Mouse (Mus musculus) embryonic facial prominence, embryonic 12.5 days (tissue): ENCODE measurements around the gene BC051665. TPM values are rescaled to one million over a fixed set of nuclear protein-coding genes. Genes with fewer than 3 reads are reported as not detected.

Experiments
- ATAC-seq: fragments of 200-750 bp; cut with Nextera tagmentation; 2 replicates; pipeline ENCODE4 v1.8.0; 2017; ENCODE audit not compliant: insufficient number of reproducible peaks, insufficient read depth, low FRiP score, low TSS enrichment
- H3K27ac ChIP-seq: fragments of 300-500 bp; sonication (generic); 2 replicates; pipeline ENCODE4 v1.5.1; 2016; ENCODE audit warnings: mild to moderate bottlenecking
- H3K27me3 ChIP-seq: fragments of 300-500 bp; sonication (generic); 2 replicates; pipeline ENCODE4 v1.6.1; 2016; ENCODE audit warnings: mild to moderate bottlenecking, moderate library complexity
- H3K36me3 ChIP-seq: fragments of 300-500 bp; sonication (generic); 2 replicates; pipeline ENCODE4 v1.6.1; 2016; ENCODE audit warnings: mild to moderate bottlenecking
- H3K4me1 ChIP-seq: fragments of 300-500 bp; sonication (generic); 2 replicates; pipeline ENCODE4 v1.6.1; 2016
- H3K4me2 ChIP-seq: fragments of 300-500 bp; sonication (generic); replicated peaks from 2 replicates; pipeline ENCODE4 v1.6.1; 2016; ENCODE audit warnings: mild to moderate bottlenecking, moderate library complexity
- H3K4me3 ChIP-seq: fragments of 300-500 bp; sonication (generic); 2 replicates; pipeline ENCODE4 v1.5.1; 2016; ENCODE audit warnings: mild to moderate bottlenecking
- H3K9ac ChIP-seq: fragments of 300-500 bp; sonication (generic); 2 replicates; pipeline ENCODE4 v1.6.1; 2016; ENCODE audit warnings: mild to moderate bottlenecking, moderate library complexity
- H3K9me3 ChIP-seq: fragments of 300-500 bp; sonication (generic); 2 replicates; pipeline ENCODE4 v1.6.1; 2016; ENCODE audit warnings: mild to moderate bottlenecking, moderate library complexity
- WGBS: fragments of 180-500 bp; shearing (Covaris S2); methylation state at CpG from one replicate; pipeline ENCODE4 v1.1.7; 2016; 5-methylcytosine and 5-hydroxymethylcytosine counted together
- polyA plus RNA-seq: library from polyadenylated mRNA; unstranded; fragments of >200 nt; fragmentation: Nextera tagmentation; extraction: Ambion mirVana; gene quantifications from 2 replicates; pipeline ENCODE4 v1.2.1, GENCODE M21; 2016

Gene BC051665
- polyA plus RNA-seq: not detected in 2 replicates

DNA sequence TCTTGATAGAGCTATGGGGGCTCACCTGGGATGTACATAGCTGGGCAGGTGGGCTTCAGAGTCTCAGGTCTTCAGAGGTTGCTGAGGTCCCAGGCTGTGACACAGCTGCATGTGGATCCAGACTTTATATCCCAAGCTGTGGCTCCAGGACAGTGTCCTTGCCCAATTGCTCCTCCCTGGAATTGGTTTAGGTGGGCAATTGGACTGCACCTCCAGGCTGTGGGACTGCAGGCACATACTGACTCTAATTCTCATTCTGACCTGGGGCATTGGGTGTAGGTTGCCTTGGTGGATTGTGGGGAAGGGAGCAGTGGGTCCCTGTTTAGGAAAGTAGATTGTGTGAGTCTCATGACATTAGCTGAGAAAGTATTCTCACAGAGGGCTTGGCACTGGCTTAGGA is at the start of gene BC051665:
Gene BC051665 (minus strand): TSS at position 101 of the 400 bp plus-strand sequence.
- Histone ChIP-seq H3K4me3 (no peak within 1 kb of the TSS), H3K9me3 (no peaks in the 10 kb centered on the region), H3K9ac (no peak within 1 kb of the TSS), H3K4me1 (no peaks in the 10 kb centered on the region), H3K36me3 (no peaks in the 10 kb centered on the region), H3K4me2 (no peak within 1 kb of the TSS), H3K27ac (no peak within 1 kb of the TSS), H3K27me3 (0 out of 2 replicates have a peak, but pooled peaks cover 4% of the 10 kb centered on the region)
- no peak for ATAC-seq

DNA sequence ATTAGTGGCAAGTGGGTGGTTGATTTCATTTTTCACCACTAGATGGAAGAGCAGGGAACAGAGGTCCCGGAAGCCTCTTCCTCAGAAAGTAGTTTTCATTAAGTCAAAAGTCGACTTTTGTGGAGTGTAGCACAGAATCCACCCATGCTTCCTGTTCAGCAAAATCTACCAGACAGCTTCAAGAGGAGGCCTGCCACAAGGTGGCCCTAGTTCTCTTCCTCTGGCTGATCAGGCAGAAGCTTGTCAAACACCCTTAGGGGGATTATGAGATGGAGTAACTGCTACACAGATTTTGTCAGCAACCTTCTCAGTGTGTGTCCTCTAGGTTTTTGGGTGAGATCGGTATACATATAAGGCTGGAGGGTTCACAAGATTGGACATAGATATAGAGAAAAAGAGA is 39.9 kb upstream of the BC051665 start:
- no peaks in the 10 kb centered on the region for H3K36me3 ChIP-seq
- 65% methylated on average over 3 of the region's 3 CpGs for WGBS
- no peak overlapping the region for H3K27ac ChIP-seq
- no peaks in the 10 kb centered on the region for H3K27me3 ChIP-seq
- no peak overlapping the region for H3K4me3 ChIP-seq
- no peak overlapping the region for H3K4me2 ChIP-seq
- no peak for ATAC-seq
- H3K9me3 ChIP-seq: no peaks in the 10 kb centered on the region
- no peaks in the 10 kb centered on the region for H3K4me1 ChIP-seq
- H3K9ac ChIP-seq: no peak overlapping the region

- Histone ChIP-seq H3K9me3 (no peaks in the 10 kb centered on the region), H3K36me3 (no peaks in the 10 kb centered on the region), H3K9ac (no peak overlapping the region), H3K27ac (no peak overlapping the region), H3K4me3 (no peak overlapping the region), H3K4me2 (no peak overlapping the region), H3K27me3 (no peaks in the 10 kb centered on the region), H3K4me1 (no peaks in the 10 kb centered on the region)
- ATAC-seq: no peak
- 75% methylated on average over 3 of the region's 3 CpGs for WGBS
Observed at GRCm38 (mm10) chr13:60820486-60821175, 34.5 kb upstream of the BC051665 start.

GRCm38 (mm10) chr13:60819469-60819868 is 33.3 kb upstream of the BC051665 start:
- H3K4me2 ChIP-seq: no peak overlapping the region
- no peaks in the 10 kb centered on the region for H3K4me1 ChIP-seq
- H3K9me3 ChIP-seq: no peaks in the 10 kb centered on the region
- no peaks in the 10 kb centered on the region for H3K27me3 ChIP-seq
- WGBS: 14% methylated on average over 7 of the region's 7 CpGs
- no peak overlapping the region for H3K27ac ChIP-seq
- H3K36me3 ChIP-seq: no peaks in the 10 kb centered on the region
- H3K9ac ChIP-seq: no peak overlapping the region
- H3K4me3 ChIP-seq: no peak overlapping the region
- ATAC-seq: no peak

GRCm38 (mm10) chr13:60813722-60814121 is 27.6 kb upstream of the BC051665 start:
- H3K36me3 ChIP-seq: no peaks in the 10 kb centered on the region
- H3K27ac ChIP-seq: no peak overlapping the region
- H3K27me3 ChIP-seq: no peaks in the 10 kb centered on the region
- no peak for ATAC-seq
- H3K4me3 ChIP-seq: no peak overlapping the region
- no peaks in the 10 kb centered on the region for H3K4me1 ChIP-seq
- no peaks in the 10 kb centered on the region for H3K9me3 ChIP-seq
- no peak overlapping the region for H3K9ac ChIP-seq
- no peak overlapping the region for H3K4me2 ChIP-seq
- 67% methylated on average over 1 of the region's 1 CpGs for WGBS

DNA sequence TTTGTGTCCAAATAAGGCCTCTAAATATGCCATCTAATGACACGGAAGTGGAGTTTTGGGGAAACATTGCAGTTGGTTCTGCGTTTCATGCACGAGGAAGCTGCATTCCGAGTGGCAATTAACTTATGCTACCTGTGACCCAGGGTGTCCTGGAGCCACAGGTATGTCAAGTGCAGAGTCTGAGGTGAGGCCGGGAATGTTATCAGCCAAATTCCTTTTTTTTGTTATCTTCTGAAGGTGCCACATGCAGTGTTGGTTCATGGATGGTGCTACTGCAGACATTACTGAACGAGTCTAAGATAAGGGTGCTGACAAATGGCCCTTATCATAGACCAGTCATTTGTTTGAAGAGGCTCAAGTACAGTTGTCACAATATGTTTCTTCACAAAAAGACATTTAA is 26.6 kb upstream of the BC051665 start:
- no peak for ATAC-seq
- Histone ChIP-seq H3K4me1 (no peaks in the 10 kb centered on the region), H3K27me3 (no peaks in the 10 kb centered on the region), H3K4me3 (no peak overlapping the region), H3K9ac (no peak overlapping the region), H3K9me3 (no peaks in the 10 kb centered on the region), H3K27ac (no peak overlapping the region), H3K4me2 (no peak overlapping the region), H3K36me3 (no peaks in the 10 kb centered on the region)
- 84% methylated on average over 6 of the region's 6 CpGs for WGBS

- H3K4me1 ChIP-seq: no peaks in the 10 kb centered on the region
- no peaks in the 10 kb centered on the region for H3K27me3 ChIP-seq
- no peak overlapping the region for H3K27ac ChIP-seq
- H3K4me2 ChIP-seq: no peak overlapping the region
- WGBS: 68% methylated on average over 2 of the region's 2 CpGs
- no peak overlapping the region for H3K4me3 ChIP-seq
- H3K36me3 ChIP-seq: no peaks in the 10 kb centered on the region
- ATAC-seq: no peak
- H3K9ac ChIP-seq: no peak overlapping the region
- H3K9me3 ChIP-seq: no peaks in the 10 kb centered on the region
Observed at GRCm38 (mm10) chr13:60809690-60810089, 23.5 kb upstream of the BC051665 start.

- H3K4me2 ChIP-seq: no peak within 1 kb of the TSS
- no peaks in the 10 kb centered on the region for H3K36me3 ChIP-seq
- no peaks in the 10 kb centered on the region for H3K4me1 ChIP-seq
- no peak within 1 kb of the TSS for H3K4me3 ChIP-seq
- H3K27me3 ChIP-seq: no peaks in the 10 kb centered on the region
- H3K27ac ChIP-seq: no peak within 1 kb of the TSS
- ATAC-seq: no peak
- H3K9me3 ChIP-seq: no peaks in the 10 kb centered on the region
- 72% methylated on average over 1 of the region's 1 CpGs for WGBS
- H3K9ac ChIP-seq: no peak within 1 kb of the TSS
Observed at GRCm38 (mm10) chr13:60802749-60803148, 16.6 kb upstream of the BC051665 start, which contains the start of gene Ctsll3. Ctsll3 (minus strand) TSS chr13:60802849.

DNA sequence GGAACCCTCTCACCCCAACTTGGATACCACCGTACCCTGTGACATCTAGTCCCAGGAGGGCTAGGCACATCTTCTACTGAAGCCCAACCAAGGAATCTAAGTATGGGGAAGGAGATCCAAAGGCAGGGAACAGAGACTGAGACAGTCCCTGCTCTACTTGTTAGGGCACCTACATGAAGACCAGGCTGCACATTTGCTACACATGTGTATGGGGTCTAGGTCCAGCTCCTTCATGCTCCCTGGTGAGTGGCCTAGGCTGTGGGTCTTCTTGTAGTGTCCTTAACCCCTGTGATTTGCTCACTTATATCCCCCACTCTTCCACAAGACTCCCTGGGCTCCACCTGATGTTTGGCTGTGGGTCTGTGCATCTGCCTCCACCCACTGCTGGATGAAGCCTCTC is 3.3 kb upstream of the BC051665 start:
- WGBS: 79% methylated on average over 1 of the region's 1 CpGs
- no peak for ATAC-seq
- H3K9ac ChIP-seq: no peak overlapping the region
- H3K36me3 ChIP-seq: no peaks in the 10 kb centered on the region
- no peak overlapping the region for H3K27ac ChIP-seq
- no peaks in the 10 kb centered on the region for H3K9me3 ChIP-seq
- H3K4me1 ChIP-seq: no peaks in the 10 kb centered on the region
- 0 out of 2 replicates have a peak, but pooled peaks cover 4% of the 10 kb centered on the region for H3K27me3 ChIP-seq
- H3K4me2 ChIP-seq: no peak overlapping the region
- H3K4me3 ChIP-seq: no peak overlapping the region

GRCm38 (mm10) chr13:60783301-60783700 is 2.9 kb downstream of the BC051665 start:
- no peaks in the 10 kb centered on the region for H3K27me3 ChIP-seq
- H3K36me3 ChIP-seq: no peaks in the 10 kb centered on the region
- no peaks in the 10 kb centered on the region for H3K4me1 ChIP-seq
- WGBS: 81% methylated on average over 7 of the region's 7 CpGs
- H3K9ac ChIP-seq: no peak overlapping the region
- no peaks in the 10 kb centered on the region for H3K9me3 ChIP-seq
- ATAC-seq: no peak
- H3K27ac ChIP-seq: no peak overlapping the region
- H3K4me3 ChIP-seq: no peak overlapping the region
- no peak overlapping the region for H3K4me2 ChIP-seq

- no peaks in the 10 kb centered on the region for H3K9me3 ChIP-seq
- ATAC-seq: no peak
- H3K4me3 ChIP-seq: no peak overlapping the region
- H3K4me1 ChIP-seq: no peaks in the 10 kb centered on the region
- H3K27me3 ChIP-seq: no peaks in the 10 kb centered on the region
- H3K9ac ChIP-seq: no peak overlapping the region
- H3K27ac ChIP-seq: no peak overlapping the region
- H3K36me3 ChIP-seq: no peaks in the 10 kb centered on the region
- 83% methylated on average over 3 of the region's 3 CpGs for WGBS
- H3K4me2 ChIP-seq: no peak overlapping the region
Observed at GRCm38 (mm10) chr13:60780534-60780933, 5.6 kb downstream of the BC051665 start.

DNA sequence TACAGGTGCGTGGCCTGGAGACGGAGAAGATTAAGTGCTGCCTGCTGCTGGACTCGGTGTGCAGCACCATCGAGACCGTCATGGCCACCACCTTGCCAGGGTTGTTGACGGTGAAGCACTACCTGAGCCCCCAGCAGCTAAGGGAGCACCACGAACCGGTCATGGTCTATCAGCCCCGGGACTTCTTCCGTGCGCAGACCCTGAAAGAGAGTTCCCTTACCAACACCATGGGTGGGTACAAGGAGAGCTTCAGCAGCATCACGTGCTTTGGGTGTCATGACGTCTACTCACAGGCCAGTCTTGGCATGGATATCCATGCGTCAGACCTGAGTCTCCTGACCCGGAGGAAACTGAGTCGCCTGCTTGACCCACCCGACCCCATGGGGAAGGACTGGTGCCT is 25.0 kb downstream of the BC051665 start:
- H3K4me3 ChIP-seq: no peak overlapping the region
- H3K9ac ChIP-seq: no peak overlapping the region
- no peaks in the 10 kb centered on the region for H3K27me3 ChIP-seq
- no peaks in the 10 kb centered on the region for H3K4me1 ChIP-seq
- no peak overlapping the region for H3K27ac ChIP-seq
- WGBS: 96% methylated on average over 17 of the region's 17 CpGs
- H3K36me3 ChIP-seq: peaks cover 39% of the 10 kb centered on the region
- H3K4me2 ChIP-seq: no peak overlapping the region
- no peak for ATAC-seq
- H3K9me3 ChIP-seq: no peaks in the 10 kb centered on the region
